32 mouse cellular contexts compared by ENCODE assay signal in genomic region chr15:89432946-89433345, GRCm38 (mm10). TPM values are rescaled to one million over a fixed set of nuclear protein-coding genes. Genes with fewer than 3 reads are reported as not detected.
A peak's percentile ranks its signal among the peaks of the same experiment; 100 is the strongest.
DNase-seq lines count a peak whose midpoint lies in the region; ATAC-seq lines count a peak whose summit lies in the region.
"Had no signal": no experiment of that assay in that cellular context is flagged by ENCODE, and none has a peak within 500 bp of the region (broad histone marks: within the 10 kb centered on the region; RNA-seq: fewer than 3 reads in every experiment).

No protein-coding gene starts in this region.

- no peaks in the 10 kb centered on the region for H3K9me3 ChIP-seq in liver, embryonic 11.5 days (ENCODE audit: control insufficient read depth, low read length)
- H3K9me3 ChIP-seq: embryonic facial prominence, embryonic 12.5 days; forebrain, embryonic 10.5 days; forebrain, embryonic 15.5 days; heart, embryonic 15.5 days; hindbrain, embryonic 13.5 days; kidney, embryonic 15.5 days; limb, embryonic 13.5 days; liver, embryonic 12.5 days; neural tube, embryonic 13.5 days; stomach, embryonic 15.5 days had no signal

- H3K36me3 ChIP-seq in liver, embryonic 11.5 days (ENCODE audit: control insufficient read depth, insufficient read depth, low read length), result no peaks in the 10 kb centered on the region
- H3K36me3 ChIP-seq: embryonic facial prominence, embryonic 12.5 days; forebrain, embryonic 15.5 days; heart, embryonic 15.5 days; hindbrain, embryonic 13.5 days; neural tube, embryonic 13.5 days; stomach, embryonic 15.5 days had no signal

- peak; percentile 73 for DNase-seq in heart, adult 11 months
- no peak for DNase-seq in heart, postnatal 4 days
- DNase-seq in cerebellum, postnatal 10 days, result peak; percentile 68 to 69
- peak; percentile 27 for DNase-seq in retina, postnatal 1 day
- DNase-seq in gastrocnemius, adult 8-10 months (ENCODE audit: low spot score in 2 of 2), result no peak
- DNase-seq in liver, embryonic 11.5 days (ENCODE audit: low spot score), result no peak
- DNase-seq: adrenal gland, postnatal 25 days; embryo, embryonic 11 days; gastrocnemius, adult 2 months; kidney, postnatal 36 days; liver, postnatal 0 days; lung, postnatal 36 days; right cerebral cortex, postnatal 25 days; thymus, postnatal 14 days had no signal

- H3K27ac ChIP-seq in brown adipose tissue, adult 24 weeks (replicated peaks; ENCODE audit: low read depth, low read length), result peak overlapping the region; percentile 64
- H3K27ac ChIP-seq in liver, embryonic 11.5 days (ENCODE audit: low read depth, low read length), result no peak overlapping the region
- H3K27ac ChIP-seq: embryonic facial prominence, embryonic 12.5 days; forebrain, embryonic 10.5 days; forebrain, embryonic 15.5 days; gastrocnemius, adult 2 months; heart, embryonic 15.5 days; hindbrain, embryonic 13.5 days; kidney, embryonic 15.5 days; layer of hippocampus, adult 2 months; limb, embryonic 13.5 days; liver, embryonic 12.5 days; neural tube, embryonic 13.5 days; stomach, embryonic 15.5 days had no signal

- H3K9ac ChIP-seq in liver, embryonic 11.5 days (ENCODE audit: low read depth, low read length), result no peak overlapping the region
- H3K9ac ChIP-seq: embryonic facial prominence, embryonic 12.5 days; forebrain, embryonic 15.5 days; heart, embryonic 15.5 days; hindbrain, embryonic 13.5 days; kidney, embryonic 15.5 days; limb, embryonic 13.5 days; liver, embryonic 12.5 days; liver, postnatal 0 days; neural tube, embryonic 13.5 days; stomach, embryonic 15.5 days had no signal

- no peak overlapping the region for H3K4me2 ChIP-seq in liver, embryonic 11.5 days
- H3K4me2 ChIP-seq: embryonic facial prominence, embryonic 12.5 days; forebrain, embryonic 15.5 days; heart, embryonic 15.5 days; hindbrain, embryonic 13.5 days; kidney, embryonic 15.5 days; limb, embryonic 13.5 days; liver, embryonic 12.5 days; midbrain, embryonic 11.5 days; neural tube, embryonic 13.5 days; stomach, embryonic 15.5 days had no signal

- no peaks in the 10 kb centered on the region for H3K27me3 ChIP-seq in liver, embryonic 11.5 days (replicated peaks; ENCODE audit: control insufficient read depth, insufficient read depth, low read length)
- H3K27me3 ChIP-seq: embryonic facial prominence, embryonic 12.5 days; forebrain, embryonic 15.5 days; heart, embryonic 15.5 days; hindbrain, embryonic 13.5 days; kidney, embryonic 15.5 days; limb, embryonic 13.5 days; neural tube, embryonic 13.5 days; stomach, embryonic 15.5 days had no signal

- H3K4me1 ChIP-seq in brown adipose tissue, adult 24 weeks (ENCODE audit: control insufficient read depth, insufficient read depth, insufficient read length, low read length), result peaks cover 5% of the 10 kb centered on the region; the same call in 1 of the 2 replicates
- H3K4me1 ChIP-seq in liver, embryonic 11.5 days (replicated peaks; ENCODE audit: control insufficient read depth, insufficient read depth, low read length), result peaks cover 8% of the 10 kb centered on the region

- no peak for ATAC-seq in liver, embryonic 11.5 days (replicated peaks; ENCODE audit: low FRiP score)
- ATAC-seq: CD4-positive, CD25-positive, alpha-beta regulatory T cell, adult 4 months; forebrain, embryonic 15.5 days; intestine, postnatal 0 days; liver, embryonic 12.5 days; liver, postnatal 0 days had no signal

- H3K4me3 ChIP-seq in brown adipose tissue, adult 24 weeks (ENCODE audit: insufficient read depth, low read depth, low read length), result no peak overlapping the region
- H3K4me3 ChIP-seq in liver, embryonic 11.5 days (ENCODE audit: low read depth, low read length), result no peak overlapping the region
- H3K4me3 ChIP-seq: embryonic facial prominence, embryonic 12.5 days; forebrain, embryonic 10.5 days; forebrain, embryonic 15.5 days; gastrocnemius, adult 2 months; heart, embryonic 15.5 days; hindbrain, embryonic 13.5 days; kidney, embryonic 15.5 days; layer of hippocampus, adult 2 months; limb, embryonic 13.5 days; liver, embryonic 12.5 days; neural tube, embryonic 13.5 days; stomach, embryonic 15.5 days had no signal

- WGBS in liver, embryonic 11.5 days, result 85% methylated on average over 4 of the region's 4 CpGs

RNA-seq across cellular contexts. Expression of gene Chkb, which starts 3.2 kb away (rescaled TPM):
- 10 to 100 TPM; 68.2 to 94.0 TPM for total RNA-seq in heart, postnatal 4 days (2021)
- 151 and 203 TPM in 2 replicates for polyA plus RNA-seq in brown adipose tissue, adult 24 weeks (2012; ENCODE audit: insufficient read depth, insufficient read length, missing spikeins)
- 10 to 100 TPM; 23.3 to 25.8 (median 25.1) TPM for total RNA-seq in gastrocnemius, adult 8-10 months (2022)
- 43.5 and 47.5 TPM in 2 replicates for polyA plus RNA-seq in liver, embryonic 11.5 days (2014; fragmentation: Nextera tagmentation; extraction: Ambion mirVana)

RNA-seq across cellular contexts. Expression of gene Gm44502, which starts 3.5 kb away (rescaled TPM):
- 10 to 100 TPM in 1 of 2 experiments, 1 to 10 TPM in 1; 2.1 to 11.6 TPM for total RNA-seq in heart, postnatal 4 days (2021)
- 2.1 and 11.4 TPM in 2 replicates for polyA plus RNA-seq in brown adipose tissue, adult 24 weeks (2012; ENCODE audit: insufficient read depth, insufficient read length, missing spikeins)
- total RNA-seq in gastrocnemius, adult 8-10 months (2022), result 1 to 10 TPM in 2 of 4 experiments, under 1 TPM in 2; 0.81 to 2.2 (median 1.0) TPM
- not detected in 2 replicates for polyA plus RNA-seq in liver, embryonic 11.5 days (2014; fragmentation: Nextera tagmentation; extraction: Ambion mirVana)
- total RNA-seq: adrenal gland, postnatal 25 days; layer of hippocampus, postnatal 25 days had no signal
- polyA plus RNA-seq: CD4-positive, CD25-positive, alpha-beta regulatory T cell, adult 4 months; embryonic facial prominence, embryonic 12.5 days; forebrain, embryonic 10.5 days; forebrain, embryonic 15.5 days; hindbrain, embryonic 13.5 days; intestine, postnatal 0 days; kidney, embryonic 15.5 days; limb, embryonic 13.5 days; liver, embryonic 12.5 days; liver, postnatal 0 days; lung, embryonic 16.5 days; midbrain, embryonic 11.5 days; neural tube, embryonic 13.5 days; stomach, embryonic 15.5 days had no signal

RNA-seq across cellular contexts. Expression of gene C730034F03Rik, which starts 3.6 kb away (rescaled TPM):
- 1 to 10 TPM; 1.1 to 1.8 TPM for total RNA-seq in heart, postnatal 4 days (2021)
- 1.1 and 2.4 TPM in 2 replicates for polyA plus RNA-seq in brown adipose tissue, adult 24 weeks (2012; ENCODE audit: insufficient read depth, insufficient read length, missing spikeins)
- total RNA-seq in gastrocnemius, adult 8-10 months (2022), result under 1 TPM in 3 of 4 experiments, not detected in 1; 0.27 to 0.61 (median 0.31) TPM
- 2.0 and 2.8 TPM in 2 replicates for polyA plus RNA-seq in liver, embryonic 11.5 days (2014; fragmentation: Nextera tagmentation; extraction: Ambion mirVana)

RNA-seq across cellular contexts. Expression of gene Cpt1b, which starts 7.3 kb away (rescaled TPM):
- 100 to 1,000 TPM; 585 to 617 TPM for total RNA-seq in heart, postnatal 4 days (2021)
- polyA plus RNA-seq in brown adipose tissue, adult 24 weeks (2012; ENCODE audit: insufficient read depth, insufficient read length, missing spikeins), result 440 and 455 TPM in 2 replicates
- total RNA-seq in gastrocnemius, adult 8-10 months (2022), result 100 to 1,000 TPM; 220 to 274 (median 238) TPM
- polyA plus RNA-seq in liver, embryonic 11.5 days (2014; fragmentation: Nextera tagmentation; extraction: Ambion mirVana), result 3.5 and 3.9 TPM in 2 replicates

RNA-seq across cellular contexts. Expression of gene Mapk8ip2, which starts 20.8 kb away (rescaled TPM):
- under 1 TPM; 0.10 to 0.34 TPM for total RNA-seq in heart, postnatal 4 days (2021)
- not detected in 2 replicates for polyA plus RNA-seq in brown adipose tissue, adult 24 weeks (2012; ENCODE audit: insufficient read depth, insufficient read length, missing spikeins)
- total RNA-seq in gastrocnemius, adult 8-10 months (2022), result under 1 TPM in 3 of 4 experiments, not detected in 1; 0.10 to 0.65 (median 0.56) TPM
- polyA plus RNA-seq in liver, embryonic 11.5 days (2014; fragmentation: Nextera tagmentation; extraction: Ambion mirVana), result 0.26 and 0.36 TPM in 2 replicates
- total RNA-seq: megakaryocyte, adult 5-6 weeks had no signal
- polyA plus RNA-seq: liver, postnatal 0 days had no signal

Comparison
In these comparisons a context has a peak if more than half of its experiments do, and no peak if none do; other contexts are left out.
1. DNase-seq: peak in heart, adult 11 months (single experiment), cerebellum, postnatal 10 days (2 of 2) and retina, postnatal 1 day (single experiment); none in heart, postnatal 4 days (single experiment), gastrocnemius, adult 8-10 months (0 of 2) and liver, embryonic 11.5 days (single experiment).